Mouse (Mus musculus) ES-E14 (cell line): Measurements from ENCODE around the gene 1700012B09Rik. TPM values are rescaled to one million over a fixed set of nuclear protein-coding genes. Genes with fewer than 3 reads are reported as not detected.

Source experiments
- DNase-seq: peaks from one replicate; pipeline ENCODE4 v3.0.0-alpha.2; 2013; ENCODE audit warnings: low read depth, low spot score
- H3K27ac ChIP-seq: 2 replicates; pipeline ENCODE4 v1.5.1; 2012; ENCODE audit warnings: low read depth, mild to moderate bottlenecking, low read length, moderate library complexity, mixed read lengths; ENCODE audit not compliant: poor library complexity, insufficient read depth, severe bottlenecking
- H3K36me3 ChIP-seq: 2 replicates; pipeline ENCODE4 v1.6.1; 2012; ENCODE audit warnings: mild to moderate bottlenecking, low read length, moderate library complexity, mixed read lengths; ENCODE audit not compliant: control insufficient read depth, poor library complexity, insufficient read depth, severe bottlenecking
- H3K4me1 ChIP-seq, 2 experiments: fragments of 150-350 bp in 1 of 2; sonication (generic) in 1 of 2; 2 replicates each; pipeline ENCODE4 v1.6.1; 2012; ENCODE audit warnings: low read length in 2 of 2, mild to moderate bottlenecking in 1 of 2, mixed read lengths in 1 of 2; ENCODE audit not compliant: control insufficient read depth in 2 of 2, insufficient read depth in 2 of 2, poor library complexity in 1 of 2
- H3K4me3 ChIP-seq, 2 experiments: fragments of 150-350 bp in 1 of 2; sonication (generic) in 1 of 2; 2 replicates each; pipeline ENCODE4 v1.5.1; 2012; ENCODE audit warnings: low read length in 2 of 2, low read depth in 1 of 2, mild to moderate bottlenecking in 1 of 2, mixed read lengths in 1 of 2; ENCODE audit not compliant: insufficient read depth in 1 of 2, poor library complexity in 1 of 2, severe bottlenecking in 1 of 2
- H3K9ac ChIP-seq: 2 replicates; pipeline ENCODE4 v1.6.1; 2012; ENCODE audit warnings: low read depth, mild to moderate bottlenecking, low read length, mixed read lengths; ENCODE audit not compliant: poor library complexity, insufficient read depth, severe bottlenecking
- H3K9me3 ChIP-seq: fragments of 150-350 bp; sonication (generic); 2 replicates; pipeline ENCODE4 v1.6.1; 2012; ENCODE audit warnings: low read depth, mild to moderate bottlenecking, low read length; ENCODE audit not compliant: control insufficient read depth, insufficient read depth
- CHD2 ChIP-seq: IDR thresholded peaks from 2 replicates; pipeline ENCODE4 v1.6.1; 2014; ENCODE audit warnings: mild to moderate bottlenecking, low read depth, low read length, inconsistent platforms
- HCFC1 ChIP-seq: IDR thresholded peaks from 2 replicates; pipeline ENCODE4 v1.6.1; 2012; ENCODE audit warnings: low read length, inconsistent platforms, borderline replicate concordance; ENCODE audit not compliant: insufficient read depth
- MAFK ChIP-seq: IDR thresholded peaks from 2 replicates; pipeline ENCODE4 v1.6.1; 2014; ENCODE audit warnings: mild to moderate bottlenecking, low read depth, low read length, inconsistent platforms; ENCODE audit not compliant: insufficient read depth
- ZC3H11A ChIP-seq: IDR thresholded peaks from 2 replicates; pipeline ENCODE4 v1.6.1; 2012; ENCODE audit warnings: low read depth, mild to moderate bottlenecking, inconsistent platforms, low read length, borderline replicate concordance
- ZNF384 ChIP-seq: IDR thresholded peaks from 2 replicates; pipeline ENCODE4 v1.6.1; 2012; ENCODE audit warnings: low read depth, low read length, inconsistent platforms
- in situ Hi-C, 2 experiments: fragments of 600-800 bp; cut with MboI; formaldehyde crosslinking; loops; one replicate each; pipeline ENCODE4 v1.15.1; 2025; ENCODE audit warnings: low sequenced_read_pairs in 2 of 2, inconsistent platforms in 1 of 2; ENCODE audit not compliant: unreplicated experiment in 2 of 2
- total RNA-seq: library from RNA; depleted of rRNA; stranded (reverse); fragments of 300-350 nt; gene quantifications from 2 replicates; pipeline ENCODE4 v1.2.3, GENCODE M21; 2012

1700012B09Rik gene
- total RNA-seq, 1 experiment = not detected

- in situ Hi-C loops = no loop called here
- no peak for DNase-seq
Observed at GRCm38 (mm10) chr9:14750901-14751502, 19.8 kb downstream of the 1700012B09Rik start.

GRCm38 (mm10) chr9:14740151-14740924 lies 30.5 kb downstream of the 1700012B09Rik start, which contains the start of gene Piwil4:
Piwil4 (minus strand) TSS chr9:14740733.
- no peak for DNase-seq
- Histone ChIP-seq H3K27ac (no peak within 1 kb of the TSS), H3K9ac (no peak within 1 kb of the TSS), H3K36me3 (no peaks in the 10 kb centered on the region), H3K4me1 (peaks cover 4 to 8% of the 10 kb centered on the region in 2 experiments; a peak in 1 of 4 replicates), H3K9me3 (no peaks in the 10 kb centered on the region), H3K4me3 (peak within 1 kb of the TSS; percentile 17 to 57; a peak in 3 of 4 replicates)
- TF ChIP-seq MAFK (no peak), ZC3H11A (no peak), ZNF384 (no peak), CHD2 (no peak), HCFC1 (no peak)
- in situ Hi-C loops = no loop called here

More at GRCm38 (mm10) chr9:14750901-14751502, 19.8 kb downstream of the 1700012B09Rik start:
- peak overlapping the region; percentile 4; the same call in 1 of the 2 replicates for H3K9ac ChIP-seq
- H3K27ac ChIP-seq = no peak overlapping the region
- peak overlapping the region; percentile 52 to 67; a peak in 3 of 4 replicates for H3K4me3 ChIP-seq
- no peaks in the 10 kb centered on the region for H3K9me3 ChIP-seq
- H3K4me1 ChIP-seq = peaks cover 0 to 7% of the 10 kb centered on the region in 2 experiments; a peak in 1 of 4 replicates
- TF ChIP-seq ZNF384 = no peak
- TF ChIP-seq MAFK = no peak
- TF ChIP-seq CHD2 = no peak
- TF ChIP-seq ZC3H11A = no peak
- no peak for TF ChIP-seq HCFC1
- no peaks in the 10 kb centered on the region for H3K36me3 ChIP-seq

GRCm38 (mm10) chr9:14739498-14740150 lies 31.2 kb downstream of the 1700012B09Rik start:
- no peaks in the 10 kb centered on the region for H3K36me3 ChIP-seq
- in situ Hi-C loops = no loop called here
- TF ChIP-seq ZNF384 (0 out of 2 replicates have a peak, but pooled peaks have one; percentile 10), MAFK (peak; percentile 52; the same call in 1 of the 2 replicates), CHD2 (no peak), ZC3H11A (no peak), HCFC1 (no peak)
- no peak overlapping the region for H3K27ac ChIP-seq
- H3K9me3 ChIP-seq = no peaks in the 10 kb centered on the region
- peaks cover 4 to 8% of the 10 kb centered on the region in 2 experiments; a peak in 1 of 4 replicates for H3K4me1 ChIP-seq
- no peak overlapping the region for H3K9ac ChIP-seq
- peak overlapping the region in 1 of 2 experiments; percentile 57; a peak in 1 of 4 replicates for H3K4me3 ChIP-seq
- no peak for DNase-seq

- TF ChIP-seq ZC3H11A (no peak), HCFC1 (no peak), MAFK (no peak), ZNF384 (no peak)
- Histone ChIP-seq H3K27ac (no peak overlapping the region), H3K4me1 (peaks cover 3 to 6% of the 10 kb centered on the region in 2 experiments; a peak in 2 of 4 replicates), H3K9me3 (no peaks in the 10 kb centered on the region), H3K36me3 (no peaks in the 10 kb centered on the region), H3K4me3 (0 out of 4 replicates have a peak overlapping the region, but pooled peaks of 1 of the 2 experiments have one; percentile 9), H3K9ac (no peak overlapping the region)
- in situ Hi-C loops = no loop called here
- no peak for DNase-seq
Observed at GRCm38 (mm10) chr9:14730941-14731541, 39.8 kb downstream of the 1700012B09Rik start.
